Mouse (Mus musculus) ES-E14 (cell line): Measurements from ENCODE around the gene Fry. TPM values are rescaled to one million over a fixed set of nuclear protein-coding genes. Genes with fewer than 3 reads are reported as not detected.

Source experiments
- DNase-seq: peaks from one replicate; pipeline ENCODE4 v3.0.0-alpha.2; 2013; ENCODE audit warnings: low read depth, low spot score
- H3K27ac ChIP-seq: 2 replicates; pipeline ENCODE4 v1.5.1; 2012; ENCODE audit warnings: low read depth, mild to moderate bottlenecking, low read length, moderate library complexity, mixed read lengths; ENCODE audit not compliant: poor library complexity, insufficient read depth, severe bottlenecking
- H3K36me3 ChIP-seq: 2 replicates; pipeline ENCODE4 v1.6.1; 2012; ENCODE audit warnings: mild to moderate bottlenecking, low read length, moderate library complexity, mixed read lengths; ENCODE audit not compliant: control insufficient read depth, poor library complexity, insufficient read depth, severe bottlenecking
- H3K4me1 ChIP-seq, 2 experiments: fragments of 150-350 bp in 1 of 2; sonication (generic) in 1 of 2; 2 replicates each; pipeline ENCODE4 v1.6.1; 2012; ENCODE audit warnings: low read length in 2 of 2, mild to moderate bottlenecking in 1 of 2, mixed read lengths in 1 of 2; ENCODE audit not compliant: control insufficient read depth in 2 of 2, insufficient read depth in 2 of 2, poor library complexity in 1 of 2
- H3K4me3 ChIP-seq, 2 experiments: fragments of 150-350 bp in 1 of 2; sonication (generic) in 1 of 2; 2 replicates each; pipeline ENCODE4 v1.5.1; 2012; ENCODE audit warnings: low read length in 2 of 2, low read depth in 1 of 2, mild to moderate bottlenecking in 1 of 2, mixed read lengths in 1 of 2; ENCODE audit not compliant: insufficient read depth in 1 of 2, poor library complexity in 1 of 2, severe bottlenecking in 1 of 2
- H3K9ac ChIP-seq: 2 replicates; pipeline ENCODE4 v1.6.1; 2012; ENCODE audit warnings: low read depth, mild to moderate bottlenecking, low read length, mixed read lengths; ENCODE audit not compliant: poor library complexity, insufficient read depth, severe bottlenecking
- H3K9me3 ChIP-seq: fragments of 150-350 bp; sonication (generic); 2 replicates; pipeline ENCODE4 v1.6.1; 2012; ENCODE audit warnings: low read depth, mild to moderate bottlenecking, low read length; ENCODE audit not compliant: control insufficient read depth, insufficient read depth
- CHD2 ChIP-seq: IDR thresholded peaks from 2 replicates; pipeline ENCODE4 v1.6.1; 2014; ENCODE audit warnings: mild to moderate bottlenecking, low read depth, low read length, inconsistent platforms
- HCFC1 ChIP-seq: IDR thresholded peaks from 2 replicates; pipeline ENCODE4 v1.6.1; 2012; ENCODE audit warnings: low read length, inconsistent platforms, borderline replicate concordance; ENCODE audit not compliant: insufficient read depth
- MAFK ChIP-seq: IDR thresholded peaks from 2 replicates; pipeline ENCODE4 v1.6.1; 2014; ENCODE audit warnings: mild to moderate bottlenecking, low read depth, low read length, inconsistent platforms; ENCODE audit not compliant: insufficient read depth
- ZC3H11A ChIP-seq: IDR thresholded peaks from 2 replicates; pipeline ENCODE4 v1.6.1; 2012; ENCODE audit warnings: low read depth, mild to moderate bottlenecking, inconsistent platforms, low read length, borderline replicate concordance
- ZNF384 ChIP-seq: IDR thresholded peaks from 2 replicates; pipeline ENCODE4 v1.6.1; 2012; ENCODE audit warnings: low read depth, low read length, inconsistent platforms
- in situ Hi-C, 2 experiments: fragments of 600-800 bp; cut with MboI; formaldehyde crosslinking; loops; one replicate each; pipeline ENCODE4 v1.15.1; 2025; ENCODE audit warnings: low sequenced_read_pairs in 2 of 2, inconsistent platforms in 1 of 2; ENCODE audit not compliant: unreplicated experiment in 2 of 2
- total RNA-seq: library from RNA; depleted of rRNA; stranded (reverse); fragments of 300-350 nt; gene quantifications from 2 replicates; pipeline ENCODE4 v1.2.3, GENCODE M21; 2012

Gene Fry
- total RNA-seq, 1 experiment = 8.4 TPM

- Histone ChIP-seq H3K27ac (no peak overlapping the region), H3K4me3 (no peak overlapping the region), H3K4me1 (peaks cover 0 to 2% of the 10 kb centered on the region in 2 experiments; a peak in 1 of 4 replicates), H3K36me3 (no peaks in the 10 kb centered on the region), H3K9ac (no peak overlapping the region), H3K9me3 (no peaks in the 10 kb centered on the region)
- in situ Hi-C loops = no loop called here
- DNase-seq = no peak
- no peak for TF ChIP-seq ZC3H11A
- no peak for TF ChIP-seq CHD2
- no peak for TF ChIP-seq HCFC1
- TF ChIP-seq ZNF384 = no peak
- no peak for TF ChIP-seq MAFK
Measured at GRCm38 (mm10) chr5:150388623-150389022, 270.2 kb downstream of the Fry start.

- Histone ChIP-seq H3K4me1 (peaks cover 0 to 2% of the 10 kb centered on the region in 2 experiments; a peak in 1 of 4 replicates), H3K9me3 (no peaks in the 10 kb centered on the region), H3K27ac (no peak overlapping the region), H3K9ac (no peak overlapping the region), H3K4me3 (no peak overlapping the region), H3K36me3 (no peaks in the 10 kb centered on the region)
- TF ChIP-seq ZNF384 = no peak
- no peak for TF ChIP-seq MAFK
- TF ChIP-seq HCFC1 = no peak
- no peak for TF ChIP-seq CHD2
- TF ChIP-seq ZC3H11A = no peak
- DNase-seq = no peak
- in situ Hi-C loops = no loop called here
Measured at GRCm38 (mm10) chr5:150389589-150390377, 271.3 kb downstream of the Fry start.

GRCm38 (mm10) chr5:150390422-150390821 is 272.0 kb downstream of the Fry start:
- no peaks in the 10 kb centered on the region for H3K9me3 ChIP-seq
- no peak for TF ChIP-seq CHD2
- TF ChIP-seq ZNF384 = no peak
- TF ChIP-seq ZC3H11A = no peak
- no peak for TF ChIP-seq MAFK
- TF ChIP-seq HCFC1 = no peak
- in situ Hi-C loops = no loop called here
- H3K4me3 ChIP-seq = no peak overlapping the region
- H3K36me3 ChIP-seq = no peaks in the 10 kb centered on the region
- DNase-seq = no peak
- peaks cover 0 to 2% of the 10 kb centered on the region in 2 experiments; a peak in 1 of 4 replicates for H3K4me1 ChIP-seq
- no peak overlapping the region for H3K27ac ChIP-seq
- H3K9ac ChIP-seq = no peak overlapping the region

GRCm38 (mm10) chr5:150394645-150395044 is 276.2 kb downstream of the Fry start:
- Histone ChIP-seq H3K4me3 (no peak overlapping the region), H3K9me3 (no peaks in the 10 kb centered on the region), H3K9ac (no peak overlapping the region), H3K27ac (no peak overlapping the region), H3K4me1 (no peaks in the 10 kb centered on the region), H3K36me3 (no peaks in the 10 kb centered on the region)
- no peak for DNase-seq
- in situ Hi-C loops = no loop called here
- TF ChIP-seq ZC3H11A = no peak
